Mouse (Mus musculus): Measurements from ENCODE around the gene Zcchc9. TPM values are rescaled to one million over a fixed set of nuclear protein-coding genes. Genes with fewer than 3 reads are reported as not detected.
"Not testable (repeated sequence)": the region's sequence is repeated elsewhere in the genome, so short reads cannot be mapped to it uniquely, and the experiment has no call there.

The Zcchc9 gene
- total RNA-seq, 2 experiments from 2014 or later: 7.5 to 16.0 TPM

DNA sequence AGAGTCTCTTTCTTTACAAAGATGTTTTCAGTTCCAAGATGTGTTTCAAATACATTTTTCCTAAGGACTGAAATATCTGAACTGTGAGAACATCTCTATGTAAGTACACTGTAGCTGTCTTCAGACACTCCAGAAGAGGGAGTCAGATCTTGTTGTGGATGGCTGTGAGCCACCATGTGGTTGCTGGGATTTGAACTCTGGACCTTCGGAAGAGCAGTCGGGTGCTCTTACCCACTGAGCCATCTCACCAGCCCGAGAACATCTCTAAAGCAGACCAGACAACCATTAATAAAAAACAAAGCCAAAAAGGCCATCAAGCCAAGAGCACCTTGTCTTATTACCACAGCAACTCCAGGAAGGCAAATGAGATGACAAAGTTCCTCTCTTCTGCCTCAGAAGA lies 43.9 kb downstream of the Zcchc9 start:
- not testable (repeated sequence) for ATAC-seq (replicated peaks; ENCODE audit: low FRiP score, poor library complexity, severe bottlenecking)

DNA sequence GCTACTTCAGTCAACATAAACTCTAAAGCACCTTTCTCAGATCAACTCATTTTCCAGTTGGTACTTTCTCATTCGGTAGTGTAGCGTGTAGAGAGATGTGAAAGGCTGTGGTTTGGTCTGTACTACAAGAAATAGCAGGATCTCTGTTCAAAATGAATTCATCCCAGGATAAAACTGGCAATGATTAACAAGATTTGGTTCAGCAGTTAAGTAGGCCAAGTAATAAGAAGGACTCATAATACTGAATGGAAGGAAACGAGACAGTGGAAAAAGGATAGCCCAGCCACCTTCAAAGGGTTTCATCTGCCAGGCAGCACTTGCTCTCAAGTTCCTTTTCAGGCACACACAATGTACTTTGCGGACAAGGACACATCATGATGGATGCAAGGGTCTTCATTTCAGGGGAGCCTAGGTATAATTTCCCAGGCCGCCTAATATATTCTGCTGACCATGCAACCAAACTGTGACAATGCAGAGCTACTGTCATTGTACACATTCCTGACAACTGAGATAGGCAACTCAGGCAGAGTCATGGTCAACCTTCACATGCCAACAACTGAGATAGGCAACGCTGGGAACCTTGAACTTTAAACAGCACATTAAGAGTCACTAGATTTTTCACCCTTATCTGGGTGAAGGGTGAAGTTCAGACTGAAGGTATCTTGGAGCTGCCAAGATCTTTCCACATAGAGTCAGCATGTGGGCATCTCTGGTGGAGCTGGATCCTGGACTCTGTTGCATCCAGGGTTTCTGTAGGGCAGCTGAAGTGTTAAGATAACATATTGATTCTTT lies 45.7 kb downstream of the Zcchc9 start:
- ATAC-seq (replicated peaks; ENCODE audit: low FRiP score, poor library complexity, severe bottlenecking): no peak

DNA sequence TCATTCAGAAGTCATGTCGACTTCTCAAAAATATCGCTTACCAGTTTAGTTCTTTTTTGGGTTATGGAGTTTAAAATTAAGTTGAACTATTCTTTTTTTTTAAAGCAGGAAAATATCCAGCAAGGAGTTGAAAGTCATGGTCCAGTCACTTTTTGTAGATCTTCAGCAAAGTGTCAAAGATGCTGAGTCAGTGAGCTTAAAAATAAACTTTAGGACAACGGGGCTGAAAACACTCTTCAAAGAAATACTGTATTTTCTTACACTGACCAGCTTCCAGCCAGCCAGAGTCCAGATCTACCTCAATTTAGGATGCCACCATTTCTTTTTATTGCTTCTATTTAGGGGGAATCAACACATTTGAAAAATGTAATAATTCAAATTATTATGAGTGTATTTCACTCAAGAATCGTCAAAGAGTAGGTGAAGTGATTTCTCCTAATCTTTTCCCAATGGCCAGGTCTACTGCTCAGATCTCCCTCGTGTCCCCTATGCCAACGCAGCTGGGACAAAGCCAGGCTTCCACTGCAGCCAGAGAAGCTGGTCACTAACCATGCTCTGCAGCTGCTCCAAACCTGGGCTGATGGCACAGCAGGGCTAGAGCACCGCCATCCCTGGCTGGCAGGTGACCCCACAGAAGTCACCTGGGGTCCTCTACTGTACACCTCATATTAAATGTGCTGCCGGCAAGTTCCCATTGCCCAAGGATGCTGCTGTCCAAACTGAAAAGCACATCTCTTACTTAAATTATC lies 47.0 kb downstream of the Zcchc9 start:
- no peak for ATAC-seq (replicated peaks; ENCODE audit: low FRiP score, poor library complexity, severe bottlenecking)

DNA sequence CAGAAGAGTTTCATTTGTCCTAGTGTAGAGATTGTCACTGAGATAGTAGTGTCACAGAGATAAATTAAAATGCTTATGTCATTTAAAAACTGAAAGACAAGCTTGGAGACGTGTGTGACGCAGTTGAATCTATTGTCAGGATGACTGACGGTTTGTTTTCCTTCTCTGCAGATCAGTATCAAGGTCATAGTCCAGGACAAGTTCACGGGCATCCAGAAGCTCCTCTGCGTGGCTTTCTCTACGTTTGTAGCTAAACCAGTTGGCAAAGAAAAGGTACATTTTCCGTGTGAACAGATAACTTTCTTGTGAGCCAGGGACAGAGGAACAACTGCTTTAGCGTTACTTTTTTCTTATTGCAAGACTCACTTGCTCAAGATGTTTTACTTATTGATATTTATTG lies 47.7 kb downstream of the Zcchc9 start:
- no peak for ATAC-seq (replicated peaks; ENCODE audit: low FRiP score, poor library complexity, severe bottlenecking)

DNA sequence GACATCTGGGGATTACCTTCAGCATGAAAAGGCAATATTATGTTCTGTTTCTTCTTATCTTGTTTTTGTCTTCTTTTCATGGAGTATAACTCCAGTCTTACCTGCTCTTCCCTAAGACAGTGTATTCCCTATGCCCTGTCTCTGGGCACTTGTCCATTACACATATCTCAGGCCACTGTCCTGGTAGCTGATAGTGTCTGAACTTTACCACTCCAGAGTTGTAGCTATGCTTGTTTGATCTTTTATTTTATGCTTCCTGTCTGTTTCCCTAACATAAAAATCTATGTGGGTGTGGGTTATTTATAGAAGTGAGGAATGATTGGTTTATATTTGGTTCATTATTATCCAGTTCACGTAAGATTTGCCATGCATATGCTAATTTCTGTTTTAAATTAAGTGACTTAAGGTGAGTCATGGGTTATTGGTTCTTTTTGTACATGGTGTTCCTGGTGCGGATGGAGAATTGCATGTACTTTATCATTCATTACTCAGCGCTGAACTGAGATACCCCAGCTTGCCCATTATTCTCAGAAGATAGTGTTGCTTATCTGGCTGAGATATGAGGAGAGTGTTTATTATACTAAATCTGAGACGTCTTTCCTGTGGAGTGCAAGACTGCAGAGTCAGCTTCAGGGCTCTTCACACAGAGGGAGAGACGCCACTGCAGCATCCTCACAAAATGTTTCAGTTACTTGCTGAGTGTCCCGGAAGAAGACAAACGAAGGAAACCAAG lies 49.0 kb downstream of the Zcchc9 start:
- no peak for ATAC-seq (replicated peaks; ENCODE audit: low FRiP score, poor library complexity, severe bottlenecking)

DNA sequence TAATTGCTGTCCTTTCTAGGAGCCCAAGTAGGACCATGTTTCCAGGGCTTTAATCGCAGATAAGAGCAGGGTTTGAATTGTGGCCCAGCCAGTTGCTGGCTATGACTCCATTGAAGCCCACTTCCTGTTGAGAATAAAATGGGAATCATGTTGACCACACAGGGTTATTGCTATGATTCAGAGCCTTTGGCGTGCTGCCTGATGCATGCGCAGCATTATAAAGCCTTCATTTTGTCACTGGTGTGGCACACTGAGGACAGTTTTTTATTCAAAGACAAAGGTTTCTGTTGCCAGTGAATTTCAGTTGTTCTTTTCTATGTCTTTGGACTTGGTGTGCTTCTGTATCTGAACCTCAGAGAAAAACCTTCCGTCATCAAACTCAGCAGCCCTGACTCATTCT lies 51.3 kb downstream of the Zcchc9 start:
- ATAC-seq (replicated peaks; ENCODE audit: low FRiP score, poor library complexity, severe bottlenecking): no peak

DNA sequence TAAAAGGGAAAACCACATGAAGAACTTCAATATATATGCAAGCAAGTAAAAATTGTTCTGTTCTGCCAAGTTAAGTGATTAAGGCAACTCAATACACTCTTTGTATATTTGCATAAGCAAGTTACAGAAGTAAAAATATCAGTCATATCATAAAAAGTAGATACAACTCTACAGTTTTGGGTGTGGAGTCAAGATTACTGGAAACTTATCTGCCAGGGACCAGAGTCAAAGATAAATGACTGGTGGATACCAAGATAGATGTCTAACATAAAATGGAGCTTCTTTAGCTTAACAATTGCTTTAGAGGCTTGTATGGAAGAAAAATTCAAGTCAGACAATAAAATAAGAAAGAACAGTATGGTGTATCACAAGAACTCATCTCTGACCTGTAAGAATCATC lies 52.7 kb downstream of the Zcchc9 start:
- ATAC-seq (replicated peaks; ENCODE audit: low FRiP score, poor library complexity, severe bottlenecking): no peak

DNA sequence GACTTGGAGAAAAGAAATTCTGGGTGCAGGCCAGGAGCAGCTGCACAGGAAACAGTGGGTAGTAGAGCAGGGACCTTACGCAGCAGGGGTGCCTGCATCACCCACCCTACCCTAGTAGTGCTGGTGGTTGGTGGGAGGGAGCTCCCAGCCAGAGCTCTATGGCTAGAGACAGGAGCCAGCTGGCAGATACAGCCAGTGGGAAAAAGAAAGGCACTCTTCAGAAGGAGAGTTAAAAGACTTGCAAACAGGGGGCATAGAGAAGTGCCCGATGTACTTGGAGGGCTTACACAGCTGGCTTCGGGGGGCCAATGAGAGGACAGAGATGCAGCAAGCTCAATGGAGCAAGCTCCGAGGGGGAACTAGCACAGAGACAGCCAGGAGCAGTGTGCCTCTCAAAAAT lies 53.8 kb downstream of the Zcchc9 start:
- ATAC-seq (replicated peaks; ENCODE audit: low FRiP score, poor library complexity, severe bottlenecking): no peak

DNA sequence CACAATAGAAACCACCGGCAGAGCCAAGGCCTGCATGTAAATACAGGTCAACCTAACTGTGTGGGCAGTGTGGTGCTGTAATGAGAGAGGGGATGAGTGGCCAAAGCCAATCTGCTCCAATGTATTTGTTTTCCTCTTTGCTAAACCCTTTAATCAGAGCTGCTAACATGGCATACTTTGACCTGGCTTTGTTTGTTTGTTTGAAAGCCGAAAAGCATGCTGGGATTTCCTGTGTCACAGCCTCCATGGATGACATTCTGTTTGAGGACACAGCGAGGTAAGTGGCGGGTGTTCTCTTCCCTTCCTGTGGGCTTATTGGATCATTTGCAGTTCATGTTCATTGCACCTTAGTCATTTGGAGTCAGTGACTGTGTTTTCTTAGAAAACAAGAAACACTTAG lies 57.5 kb downstream of the Zcchc9 start:
- no peak for ATAC-seq (replicated peaks; ENCODE audit: low FRiP score, poor library complexity, severe bottlenecking)

DNA sequence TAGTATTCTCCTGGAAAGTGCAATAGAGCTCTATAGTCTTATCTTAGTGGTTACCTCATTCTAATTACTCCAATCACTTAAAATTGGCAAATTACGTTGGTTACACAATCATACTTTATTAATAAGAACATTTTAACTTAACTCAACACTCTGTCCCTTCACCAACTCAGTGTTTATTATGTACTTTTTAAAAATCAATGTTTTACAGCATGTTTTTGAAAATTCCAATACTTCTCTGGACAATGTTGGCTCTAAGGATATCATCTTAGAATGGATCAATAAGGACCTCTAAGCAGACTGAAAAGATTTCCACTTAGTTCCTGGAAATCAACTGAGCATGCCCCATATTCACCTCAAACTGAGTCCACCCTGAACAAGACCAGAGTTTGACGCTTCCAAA lies 59.1 kb downstream of the Zcchc9 start:
- no peak for ATAC-seq (replicated peaks; ENCODE audit: low FRiP score, poor library complexity, severe bottlenecking)

Other genes with a start within 250 kb of the Zcchc9 start
- gene Acot12, start 66.2 kb downstream of the Zcchc9 start, total RNA-seq (2015; ENCODE audit: low replicate concordance): not detected in 2 replicates
- gene Acot12, start 66.2 kb downstream of the Zcchc9 start, total RNA-seq (2017; ENCODE audit: low replicate concordance): not detected in 2 replicates
- gene Ckmt2, start 69.2 kb upstream of the Zcchc9 start, total RNA-seq (2015; ENCODE audit: low replicate concordance): not detected in 2 replicates
- not detected in 2 replicates for gene Ckmt2, start 69.2 kb upstream of the Zcchc9 start, total RNA-seq (2017; ENCODE audit: low replicate concordance)

All from erythroid progenitor cell, adult 5-6 weeks (primary cell).